Mouse (Mus musculus) c-Kit-positive CD71-positive TER-119-positive erythroid progenitor cells, embryonic 14.5 days (primary cell): ENCODE results near the gene Fibp.
"Not testable (repeated sequence)": the region's sequence is repeated elsewhere in the genome, so short reads cannot be mapped to it uniquely, and the experiment has no call there.

ENCODE experiments used
- DNase-seq: peaks from one replicate; pipeline ENCODE4 v3.0.0-alpha.2; 2013; ENCODE audit warnings: low spot score

Fibp gene

DNA sequence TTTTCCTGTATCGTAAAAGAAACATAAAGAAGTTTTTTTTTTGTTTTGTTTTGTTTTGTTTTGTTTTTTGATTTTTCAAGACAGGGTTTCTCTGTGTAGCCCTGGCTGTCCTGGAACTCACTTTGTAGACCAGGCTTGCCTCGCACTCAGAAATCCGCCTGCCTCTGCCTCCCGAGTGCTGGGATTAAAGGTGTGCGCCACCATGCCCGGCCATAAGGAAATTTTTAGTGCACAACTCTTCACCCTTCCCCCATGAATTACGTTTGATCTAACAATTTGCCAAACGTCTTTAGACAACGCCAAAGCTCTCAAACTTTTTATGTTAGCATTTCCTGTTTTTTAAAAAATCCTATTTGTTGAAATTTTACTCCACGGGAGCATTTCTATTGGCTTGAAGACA, 29.3 kb downstream of the Fibp start:
- DNase-seq: not testable (repeated sequence)

DNA sequence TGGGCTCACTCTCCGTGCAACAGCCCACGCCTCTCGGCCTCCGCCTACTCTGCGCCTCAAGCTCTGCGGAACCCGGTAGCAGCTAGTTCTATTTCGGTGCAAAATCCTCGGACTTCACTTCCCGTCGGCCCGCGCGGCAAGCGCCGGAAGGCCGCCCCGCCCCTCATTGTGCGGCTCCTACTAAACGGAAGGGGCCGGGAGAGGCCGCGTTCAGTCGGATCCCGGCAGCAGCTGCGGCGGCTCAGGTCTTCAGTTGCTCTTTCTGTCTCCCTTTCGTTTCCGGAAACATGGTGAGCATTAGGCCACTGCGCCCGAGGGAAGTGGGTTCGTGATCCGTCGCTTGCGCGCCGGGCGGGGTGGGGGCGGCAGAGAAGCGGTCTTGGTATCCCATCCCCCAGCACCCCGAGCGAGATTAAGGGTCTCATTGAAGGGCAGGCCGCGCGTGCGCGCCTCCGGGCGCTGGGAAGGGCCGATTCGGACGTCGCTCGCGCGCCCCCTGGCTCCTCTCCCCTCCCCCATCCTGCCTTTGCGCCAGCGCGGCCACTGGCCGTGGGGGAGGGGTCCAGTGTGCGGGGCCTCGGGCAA, 30.0 kb downstream of the Fibp start, which contains the start of gene Cfl1:
Gene Cfl1, plus strand, starts transcription at position 143 of the 585 bp plus-strand sequence.
- DNase-seq: peak; percentile 93

DNA sequence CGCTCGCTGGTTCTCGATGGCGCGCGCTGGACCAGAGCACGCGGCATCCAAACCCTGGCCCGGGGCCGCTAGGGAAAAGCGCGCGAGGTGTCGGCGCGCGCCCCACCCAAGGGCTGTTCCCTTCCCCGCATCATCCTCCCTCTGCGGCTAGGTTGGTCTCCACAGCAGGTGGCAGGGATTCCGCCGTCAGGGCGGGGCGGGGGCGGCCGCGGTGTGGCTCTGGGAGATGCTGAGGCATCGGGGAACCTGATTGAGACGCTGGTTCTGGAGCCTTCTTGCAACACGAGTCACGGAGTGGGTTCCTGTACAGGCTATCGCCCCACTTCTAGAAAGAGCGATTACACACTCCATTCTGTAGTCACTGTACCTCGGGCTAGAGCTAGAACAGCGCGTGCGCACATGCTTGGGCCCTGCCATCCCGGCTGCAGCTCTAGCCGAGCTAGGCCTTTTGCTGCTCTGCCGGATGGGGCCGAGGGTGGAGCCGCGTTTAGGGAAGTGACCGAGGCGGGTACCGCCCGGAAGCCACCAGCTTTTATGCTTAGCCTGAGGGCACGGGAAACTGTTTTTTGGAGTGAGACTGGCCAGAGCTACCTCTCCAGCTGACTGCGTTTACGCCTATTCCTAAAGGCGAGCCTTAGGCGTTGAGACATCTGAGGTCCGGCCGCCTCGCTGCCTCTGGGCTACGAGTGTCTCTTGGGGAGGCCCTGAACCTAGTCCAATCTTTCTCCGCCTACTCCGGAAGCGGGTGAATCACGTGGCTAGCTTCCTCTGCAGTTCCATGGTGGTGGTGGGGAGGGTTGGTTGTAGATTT, 30.7 kb downstream of the Fibp start:
- peak; percentile 77 for DNase-seq

DNA sequence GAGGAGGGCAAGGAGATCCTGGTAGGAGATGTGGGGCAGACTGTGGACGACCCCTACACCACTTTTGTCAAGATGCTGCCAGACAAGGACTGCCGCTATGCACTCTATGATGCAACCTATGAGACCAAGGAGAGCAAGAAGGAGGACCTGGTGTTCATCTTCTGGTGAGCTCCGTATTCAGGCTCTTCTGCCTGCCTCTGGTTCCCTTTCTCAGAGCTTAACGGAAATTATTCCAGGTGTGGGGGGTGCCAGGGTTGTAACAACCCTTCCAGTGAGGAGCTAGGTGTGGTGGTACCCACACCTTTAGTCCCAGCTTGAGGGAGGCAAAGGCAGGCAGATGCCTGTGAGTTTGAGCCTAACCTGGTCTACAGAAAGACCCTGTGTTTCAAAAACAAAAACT, 32.2 kb downstream of the Fibp start:
- DNase-seq: no peak

DNA sequence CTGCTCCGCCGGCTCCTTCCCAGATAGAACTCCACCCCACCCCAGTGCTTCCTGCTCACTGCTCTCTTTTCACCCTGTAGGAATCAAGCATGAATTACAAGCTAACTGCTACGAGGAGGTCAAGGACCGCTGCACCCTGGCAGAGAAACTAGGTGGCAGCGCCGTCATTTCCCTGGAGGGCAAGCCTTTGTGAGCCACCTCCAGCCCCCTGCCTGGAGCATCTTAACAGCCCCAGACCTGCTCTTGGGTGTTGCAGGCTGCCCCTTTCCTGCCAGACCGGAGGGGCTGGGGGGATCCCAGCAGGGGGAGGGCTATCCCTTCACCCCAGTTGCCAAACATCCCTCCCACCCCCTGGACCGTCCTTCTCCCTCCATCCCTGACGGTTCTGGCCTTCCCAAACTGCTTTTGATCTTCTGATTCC, 32.9 kb downstream of the Fibp start:
- DNase-seq: not testable (repeated sequence)

DNA sequence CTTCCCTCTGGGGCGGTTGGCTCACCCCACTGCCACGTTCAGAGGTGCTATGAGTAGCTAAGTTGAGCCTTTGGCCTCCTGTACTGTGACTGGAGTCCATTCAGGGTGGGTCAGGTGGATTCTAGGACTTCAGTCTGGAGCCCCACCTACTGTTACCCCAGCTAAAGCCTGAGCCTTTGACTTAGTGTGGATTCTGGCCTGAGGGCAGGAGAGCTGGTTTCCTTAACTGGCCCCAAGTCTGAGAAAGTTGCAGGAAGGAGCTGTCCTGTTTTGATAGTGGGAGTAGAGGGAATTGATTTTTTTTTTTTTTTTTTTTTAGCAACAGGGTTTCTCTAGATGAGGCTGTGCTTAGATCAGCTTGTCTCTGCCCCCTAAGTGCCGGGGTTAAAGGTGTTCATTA, 33.9 kb downstream of the Fibp start:
- no peak for DNase-seq

DNA sequence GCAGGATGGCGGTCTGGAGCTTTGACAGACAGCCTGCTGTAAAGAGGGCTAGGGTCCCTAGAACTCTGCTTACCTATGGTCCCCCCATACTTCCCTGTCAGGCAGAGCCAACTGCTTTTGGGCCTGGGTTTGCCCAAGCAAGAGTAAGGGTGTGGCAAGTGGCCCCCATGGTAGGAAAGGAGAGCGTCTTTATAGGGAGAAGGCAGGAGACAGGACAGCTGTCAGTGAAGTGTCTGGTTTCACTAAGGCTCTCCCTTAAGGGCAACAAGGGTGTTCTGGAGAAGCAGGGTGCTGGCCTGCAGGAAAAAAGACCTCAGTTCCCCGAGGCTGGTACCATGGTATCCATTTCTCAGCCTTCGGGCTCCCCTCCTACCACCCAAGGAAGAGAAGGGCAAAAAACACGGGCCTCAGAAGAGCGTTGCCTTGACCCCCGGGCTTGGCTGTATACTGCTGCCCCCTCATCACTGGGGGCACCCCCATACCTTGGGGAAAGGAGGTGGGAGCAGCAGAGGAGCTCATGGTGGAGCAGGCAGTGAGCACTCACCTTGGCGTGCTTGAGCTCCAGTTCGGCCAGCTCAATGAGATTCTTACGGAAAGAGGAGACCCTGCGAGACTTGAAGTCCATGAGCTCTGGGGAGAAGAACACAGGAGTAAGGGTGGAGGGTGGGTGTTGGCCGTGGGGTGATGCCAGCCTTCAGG, 35.1 kb downstream of the Fibp start:
- DNase-seq: no peak

DNA sequence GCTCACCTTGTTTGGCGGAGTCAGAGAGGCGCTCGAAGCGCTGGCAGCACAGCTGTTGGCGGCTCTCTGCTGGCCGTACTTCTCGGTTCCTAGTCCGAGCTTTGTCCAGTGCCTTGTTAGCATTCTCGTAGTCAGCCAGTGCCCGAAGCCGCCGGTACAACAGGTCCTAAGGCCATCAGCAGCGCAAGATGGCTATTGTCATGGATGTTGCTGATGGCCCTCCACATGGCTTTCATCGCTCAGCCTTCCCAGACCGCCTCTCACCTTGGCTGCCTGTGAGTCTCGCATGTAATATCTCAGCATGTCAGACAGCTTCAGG, 35.6 kb downstream of the Fibp start:
- no peak for DNase-seq

DNA sequence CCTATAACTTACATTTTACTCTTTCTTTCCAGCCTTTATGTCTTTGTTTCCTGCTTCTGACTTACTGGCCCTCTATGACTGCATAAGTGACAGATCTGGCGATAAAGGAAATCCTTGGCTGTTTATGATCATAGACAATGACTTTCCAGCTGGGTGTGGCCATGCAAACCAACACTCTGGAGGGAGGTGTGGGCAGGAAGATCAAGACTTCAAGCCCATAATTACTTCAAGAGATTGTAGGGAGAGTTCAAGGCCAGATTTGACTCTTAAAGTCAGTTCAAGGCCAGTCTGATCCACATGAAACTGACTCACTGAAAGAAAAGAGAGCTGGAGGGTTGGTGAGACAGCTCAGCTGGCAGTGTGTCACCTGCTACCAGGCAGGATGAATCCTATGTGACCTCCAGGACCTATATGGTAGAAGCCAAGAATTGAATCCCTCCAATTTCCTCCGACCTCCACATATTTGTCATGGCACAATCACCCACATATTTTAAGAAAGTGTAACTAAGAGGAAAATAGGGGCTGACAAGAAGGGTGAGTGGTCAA, 40.0 kb downstream of the Fibp start:
- no peak for DNase-seq

DNA sequence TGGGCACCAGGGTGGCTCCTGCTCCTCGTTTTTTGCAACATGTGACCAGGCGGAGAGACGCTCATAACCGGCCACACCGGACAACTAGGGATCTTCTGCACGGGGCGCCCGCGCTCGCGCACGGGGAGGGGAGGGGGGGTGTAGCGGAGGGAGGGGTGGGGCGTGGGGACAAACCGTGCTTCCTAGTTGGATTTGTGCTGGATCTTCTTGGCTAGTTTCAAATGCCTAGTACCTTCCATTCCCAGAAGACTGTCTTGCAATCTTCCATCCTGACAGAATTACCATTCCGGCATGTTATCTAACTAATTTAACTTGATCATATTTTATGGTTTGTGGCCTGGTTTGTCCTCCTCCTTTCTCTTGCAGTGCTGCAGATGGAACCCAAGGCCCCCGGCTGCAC, 43.3 kb downstream of the Fibp start, which contains the start of gene 1700020D05Rik:
Gene 1700020D05Rik, minus strand, starts transcription at position 101 of the 400 bp plus-strand sequence.
- no peak for DNase-seq

DNA sequence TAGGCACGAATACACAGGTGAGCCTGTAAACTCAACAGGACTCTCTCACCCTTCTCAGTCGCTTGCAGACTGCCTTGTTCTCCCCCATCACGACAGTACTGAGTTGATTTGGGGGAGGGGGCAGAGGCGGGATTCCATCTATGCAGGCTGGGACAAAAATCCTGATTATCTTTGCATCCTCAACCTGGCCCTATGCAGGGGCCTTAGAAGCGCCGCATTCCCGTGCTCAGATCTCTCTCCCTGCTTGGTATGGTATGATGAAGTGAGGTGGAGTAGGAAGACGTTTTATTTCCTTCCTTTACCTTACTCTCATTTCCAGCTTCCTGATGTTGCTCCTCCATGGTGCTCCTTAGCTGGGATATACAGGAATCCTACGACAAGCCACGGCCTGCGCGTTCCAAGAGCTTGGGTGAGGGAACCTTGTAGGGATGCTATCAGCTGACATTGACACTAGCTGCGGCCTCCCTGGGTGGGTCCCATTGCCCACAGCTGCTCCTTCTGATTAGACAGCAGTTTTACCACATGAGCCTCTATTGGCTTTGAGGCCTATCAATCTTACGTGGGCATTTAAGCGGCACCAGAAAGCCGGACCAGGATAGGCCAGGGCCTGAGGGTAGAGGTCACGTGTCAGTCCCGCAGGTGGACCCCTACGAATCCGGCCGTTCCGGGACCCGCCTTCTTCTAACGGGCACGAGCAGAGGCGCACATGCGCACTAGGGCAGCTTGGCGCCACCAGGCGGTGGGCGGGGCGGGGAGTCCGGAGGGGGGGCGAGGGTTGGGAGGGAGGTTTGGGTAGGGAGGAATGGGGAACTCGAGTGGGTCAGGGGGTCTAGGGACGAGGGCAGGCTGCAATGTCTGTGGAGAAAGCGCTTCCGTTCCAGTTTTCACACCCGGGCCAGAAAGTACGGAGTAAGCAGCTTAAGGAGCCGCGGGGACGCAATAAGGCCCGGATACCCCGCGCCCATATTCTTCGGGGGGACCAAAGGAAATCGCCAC, 49.9 kb downstream of the Fibp start, which contains the start of gene Snx32:
Gene Snx32, minus strand, starts transcription at position 508 of the 996 bp plus-strand sequence.
- DNase-seq: peak; percentile 99

DNA sequence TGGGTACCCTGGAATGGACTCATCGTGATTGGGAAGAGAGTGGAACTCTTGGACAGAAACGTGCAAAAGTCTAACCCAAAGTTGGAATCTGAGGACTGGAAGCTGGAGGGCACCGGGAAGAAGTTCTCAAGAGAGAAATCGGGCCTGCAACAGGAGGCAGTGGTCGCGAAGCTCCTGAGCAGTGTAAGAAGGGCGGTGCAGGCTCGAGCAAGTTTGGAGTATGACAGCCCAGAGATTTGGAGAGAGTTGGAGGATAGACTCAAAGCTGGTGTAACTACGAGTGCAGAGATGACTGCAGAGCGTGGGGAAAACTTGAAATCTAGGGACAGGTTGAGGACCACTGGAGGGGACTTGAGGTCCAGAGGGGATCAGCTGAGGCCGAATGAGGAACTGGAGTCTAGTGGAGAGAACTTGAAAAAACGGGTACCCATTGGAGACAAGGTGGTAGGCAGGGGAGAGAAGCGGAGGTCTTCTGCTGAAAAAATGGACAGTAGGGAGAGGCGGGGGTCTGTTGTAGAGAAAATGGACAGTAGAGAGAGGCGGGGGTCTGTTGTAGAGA, 50.7 kb downstream of the Fibp start:
- no peak for DNase-seq

DNA sequence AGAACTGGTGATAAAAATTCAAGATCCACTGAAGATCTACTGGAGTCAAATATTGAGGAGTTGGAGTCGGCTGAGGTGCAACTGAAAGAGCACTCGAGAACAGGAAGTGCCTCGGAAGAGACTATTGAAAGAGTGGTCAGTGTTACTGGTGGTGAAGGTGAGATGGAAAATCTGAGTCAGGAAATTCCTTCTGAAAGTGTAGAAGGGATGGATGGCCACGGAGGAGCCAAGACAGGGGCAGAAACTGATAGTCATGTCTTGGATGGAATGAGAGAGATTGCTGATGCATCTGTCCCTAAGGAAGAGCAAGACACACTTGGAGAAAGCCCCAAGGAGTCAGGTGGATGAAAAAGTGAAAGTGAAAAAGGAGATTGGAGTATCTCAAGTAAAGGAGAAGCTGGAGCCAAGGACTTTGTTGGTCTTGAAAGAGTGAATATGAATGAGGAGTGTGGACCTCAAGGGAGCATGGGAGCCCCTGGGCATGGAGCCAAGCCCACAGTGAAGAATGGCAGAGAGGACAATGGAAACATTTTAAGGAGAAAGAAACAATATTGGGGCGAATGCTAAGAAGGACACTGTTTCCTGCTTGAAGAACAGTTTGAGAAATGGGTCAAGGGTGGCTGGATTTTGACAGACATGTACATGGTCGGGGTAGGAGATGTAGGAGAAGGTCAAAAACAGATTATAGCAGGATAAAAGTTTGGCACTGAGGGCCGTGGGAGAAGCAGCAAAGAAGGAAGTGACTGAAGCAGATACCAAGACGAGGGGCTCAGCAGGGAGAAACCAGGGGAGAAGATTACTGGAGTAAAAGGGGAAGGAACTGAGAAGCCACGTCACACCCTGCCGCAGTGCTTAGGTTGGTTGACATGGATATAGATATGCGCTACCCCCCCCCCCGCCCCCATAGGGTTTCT, 51.9 kb downstream of the Fibp start:
- no peak for DNase-seq

DNA sequence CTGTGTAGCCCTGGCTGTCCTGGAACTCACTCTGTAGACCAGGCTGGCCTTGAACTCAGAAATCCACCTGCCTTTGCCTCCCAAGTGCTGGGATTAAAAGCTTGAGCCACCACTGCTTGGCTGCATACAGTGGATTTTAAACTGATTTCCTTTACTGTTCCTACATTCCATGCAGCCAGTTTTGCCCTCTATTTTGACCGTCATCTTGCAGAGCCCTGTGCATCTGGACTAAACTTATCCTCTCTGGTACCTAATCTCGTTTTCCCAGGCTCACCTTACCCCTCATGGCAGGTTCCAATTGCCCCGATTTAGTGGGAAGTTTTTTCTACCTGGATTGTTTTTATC, 52.6 kb downstream of the Fibp start:
- DNase-seq: no peak
